Mouse (Mus musculus) CD8-positive naive resting alpha-beta T cell, adult 57 days (primary cell): ENCODE results near the gene Olfr1158. TPM values are rescaled to one million over a fixed set of nuclear protein-coding genes. Genes with fewer than 3 reads are reported as not detected.

Experiments
- total RNA-seq: library from RNA; stranded (reverse); gene quantifications from one replicate; pipeline ENCODE4 v1.2.4, GENCODE M21; 2023

Gene Olfr1158
- not detected for total RNA-seq

GRCm38 (mm10) chr2:87989813-87990212 is at the start of gene Olfr1158:
Olfr1158 (plus strand) TSS chr2:87990113.

DNA sequence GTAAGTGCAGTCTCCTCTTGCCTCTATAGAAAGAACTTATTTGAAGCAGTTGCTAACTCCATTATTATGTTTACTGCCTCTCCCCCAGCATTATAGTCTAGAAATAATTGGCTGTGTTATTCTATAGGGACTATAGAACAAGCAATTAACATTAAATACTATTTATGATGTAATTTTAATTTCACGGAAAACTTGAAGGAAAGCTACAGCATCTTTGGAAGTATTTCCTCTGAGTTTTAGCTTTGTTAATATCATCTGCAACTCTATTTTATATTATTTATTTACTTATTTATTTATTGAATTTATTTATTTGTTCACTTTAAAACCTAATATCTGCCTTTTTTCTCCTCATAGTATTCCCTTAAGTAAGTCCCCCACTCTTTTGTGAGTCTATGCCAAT is 44.9 kb upstream of the Olfr1158 start, which contains the start of gene Olfr1155:
TSS of gene Olfr1155 (minus strand) at position 101 of the 400 bp plus-strand sequence.

DNA sequence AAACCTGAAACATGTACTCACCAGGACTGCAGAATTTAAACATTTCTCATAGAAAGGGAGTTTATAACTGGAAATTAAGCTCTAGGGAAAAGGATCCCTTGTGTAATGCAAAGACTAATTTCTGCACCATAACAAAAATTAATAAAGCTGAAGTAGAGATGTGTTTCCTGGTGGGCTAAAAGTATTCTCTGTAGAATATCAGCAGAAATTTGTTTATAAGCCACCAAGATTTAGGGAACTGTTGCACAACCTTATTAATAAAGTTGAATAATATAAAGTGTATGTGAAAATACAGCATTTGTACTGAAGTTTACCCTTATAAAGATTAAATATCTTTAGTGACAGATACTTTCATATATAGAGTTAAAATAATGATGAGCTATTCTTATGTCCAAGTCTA is 36.9 kb upstream of the Olfr1158 start, which contains the start of gene Olfr1156:
TSS of gene Olfr1156 (minus strand) at position 101 of the 400 bp plus-strand sequence.

GRCm38 (mm10) chr2:87968199-87968598 is 21.7 kb upstream of the Olfr1158 start, which contains the start of gene Olfr1157:
Olfr1157 (minus strand) TSS chr2:87968299.

GRCm38 (mm10) chr2:87974563-87974962 is 15.3 kb upstream of the Olfr1158 start, which contains the start of gene Olfr74:
Olfr74 (minus strand) TSS chr2:87974663.

GRCm38 (mm10) chr2:88007515-88008318 is 17.8 kb downstream of the Olfr1158 start, which contains the start of gene Olfr1160:
Olfr1160 (minus strand) TSS chr2:88008268.

DNA sequence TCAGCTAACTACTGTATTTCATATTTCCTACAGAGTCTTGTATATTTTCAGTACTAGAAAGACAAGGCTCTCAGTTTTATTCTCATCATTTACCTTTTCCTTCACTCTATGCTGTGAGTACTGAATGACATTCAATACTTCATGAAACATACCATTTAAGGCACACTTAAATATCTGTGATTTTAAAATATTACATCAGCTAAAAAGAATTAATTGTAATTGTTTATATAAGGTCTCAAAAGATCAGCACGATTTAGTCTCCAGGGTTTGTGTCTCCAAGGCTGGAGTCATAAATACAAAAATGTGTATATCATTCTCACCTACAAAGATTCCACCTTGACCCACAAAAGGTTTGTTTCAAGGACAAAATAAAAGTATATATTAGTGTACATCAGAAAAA is 32.6 kb downstream of the Olfr1158 start, which contains the start of gene Olfr1161:
TSS of gene Olfr1161 (plus strand) at position 301 of the 400 bp plus-strand sequence.

GRCm38 (mm10) chr2:88037599-88037998 is 47.7 kb downstream of the Olfr1158 start, which contains the start of gene Olfr73:
Olfr73 (minus strand) TSS chr2:88037699.

Other genes starting within 250 kb of the Olfr1158 start
- gene Olfr1140, start 246.4 kb upstream of the Olfr1158 start, total RNA-seq, result not detected
- not detected for gene Olfr1141, start 236.1 kb upstream of the Olfr1158 start, total RNA-seq
- not detected for gene Olfr152, start 210.6 kb upstream of the Olfr1158 start, total RNA-seq
- gene Olfr1143, start 189.5 kb upstream of the Olfr1158 start, total RNA-seq, result not detected
- not detected for gene Olfr1145, start 180.3 kb upstream of the Olfr1158 start, total RNA-seq
- gene Olfr1148, start 159.6 kb upstream of the Olfr1158 start, total RNA-seq, result not detected
- gene Olfr1150-ps1, start 146.1 kb upstream of the Olfr1158 start, total RNA-seq, result not detected
- gene Olfr1151, start 134.3 kb upstream of the Olfr1158 start, total RNA-seq, result not detected
- not detected for gene Olfr1152, start 123.6 kb upstream of the Olfr1158 start, total RNA-seq
- not detected for gene Olfr1153, start 95.2 kb upstream of the Olfr1158 start, total RNA-seq
- gene Olfr1154, start 84.9 kb upstream of the Olfr1158 start, total RNA-seq, result not detected
- gene Olfr1155, start 45.0 kb upstream of the Olfr1158 start, total RNA-seq, result not detected
- gene Olfr1156, start 37.0 kb upstream of the Olfr1158 start, total RNA-seq, result not detected
- gene Olfr1157, start 21.8 kb upstream of the Olfr1158 start, total RNA-seq, result not detected
- gene Olfr74, start 15.4 kb upstream of the Olfr1158 start, total RNA-seq, result not detected
- not detected for gene Olfr1160, start 18.2 kb downstream of the Olfr1158 start, total RNA-seq
- gene Olfr1161, start 32.7 kb downstream of the Olfr1158 start, total RNA-seq, result not detected
- gene Olfr73, start 47.6 kb downstream of the Olfr1158 start, total RNA-seq, result not detected
- not detected for gene Olfr1162, start 61.0 kb downstream of the Olfr1158 start, total RNA-seq
- gene Olfr1163, start 81.7 kb downstream of the Olfr1158 start, total RNA-seq, result not detected
- gene Olfr1164, start 103.9 kb downstream of the Olfr1158 start, total RNA-seq, result not detected
- gene Olfr1166, start 138.2 kb downstream of the Olfr1158 start, total RNA-seq, result not detected
- not detected for gene Olfr1167, start 165.1 kb downstream of the Olfr1158 start, total RNA-seq
- not detected for gene Olfr1168, start 191.8 kb downstream of the Olfr1158 start, total RNA-seq
- gene Olfr1170, start 238.2 kb downstream of the Olfr1158 start, total RNA-seq, result not detected